Mouse (Mus musculus) lung, postnatal 14 days (tissue): Measurements from ENCODE around the gene Spint2.

Experiments
- DNase-seq: peaks from one replicate; pipeline ENCODE4 v3.0.0; 2021

Spint2 gene

DNA sequence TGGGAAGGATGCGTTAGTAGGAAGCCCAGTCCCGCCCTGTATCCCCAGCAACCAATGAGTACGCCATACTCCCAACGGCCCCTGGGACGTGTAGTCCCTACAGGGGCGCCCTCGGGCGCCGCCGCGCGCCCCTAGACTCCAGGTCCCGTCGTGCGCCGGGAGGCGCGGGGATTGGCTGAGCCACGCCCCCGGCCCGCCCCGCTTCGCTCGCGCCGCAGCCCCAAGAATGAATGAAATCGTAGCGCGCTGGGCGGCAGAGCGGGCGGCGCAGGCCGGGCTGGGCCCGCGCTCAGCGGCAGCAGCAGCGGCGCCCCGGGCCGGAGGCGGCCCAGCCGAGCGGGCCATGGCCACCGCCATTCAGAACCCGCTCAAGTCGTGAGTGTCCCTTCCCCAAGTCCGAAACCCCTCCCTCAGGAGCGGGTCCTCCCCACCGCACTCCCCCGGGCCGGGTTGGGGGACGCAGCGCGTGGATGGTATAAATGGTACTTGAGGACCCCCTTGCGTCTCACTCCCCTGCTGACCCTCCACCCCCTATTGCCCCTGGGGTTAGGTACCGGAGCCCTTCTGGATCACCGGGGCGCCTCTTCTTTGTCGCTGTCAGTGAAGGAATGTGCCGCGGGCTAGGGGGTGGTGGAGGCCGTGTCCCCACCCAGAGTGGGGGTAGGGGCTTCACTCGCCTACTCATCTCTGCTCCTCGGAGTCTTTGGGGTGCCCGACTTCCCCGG, 22.2 kb upstream of the Spint2 start, which contains the start of gene Dpf1:
TSS of gene Dpf1 (plus strand) at position 214 of the 725 bp plus-strand sequence.
- DNase-seq, result peak; percentile 78

DNA sequence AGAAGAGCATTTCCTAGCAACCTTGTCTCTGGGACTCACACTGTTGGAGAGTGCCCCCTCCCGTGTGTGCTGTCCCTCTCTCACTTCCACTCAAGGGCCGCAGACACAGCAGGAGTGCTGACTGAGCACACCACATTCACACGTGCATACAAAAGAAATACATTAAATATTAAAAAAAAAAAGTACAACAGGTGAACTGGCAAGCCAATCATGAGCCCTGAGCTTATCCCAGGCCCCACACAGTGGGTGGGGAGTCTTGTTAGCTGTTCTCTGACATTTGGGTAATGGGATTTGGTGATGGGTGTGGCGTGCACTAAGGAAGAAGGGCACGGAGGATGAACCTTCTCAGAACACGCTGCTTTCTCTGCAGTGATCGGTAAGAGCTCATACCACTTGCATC, 20.9 kb upstream of the Spint2 start:
- no peak for DNase-seq

- DNase-seq, result peak; percentile 83
Measured at GRCm38 (mm10) chr7:29301127-29301566, 19.4 kb upstream of the Spint2 start.

GRCm38 (mm10) chr7:29296998-29297397, 15.3 kb upstream of the Spint2 start:
- DNase-seq, result peak; percentile 78

DNA sequence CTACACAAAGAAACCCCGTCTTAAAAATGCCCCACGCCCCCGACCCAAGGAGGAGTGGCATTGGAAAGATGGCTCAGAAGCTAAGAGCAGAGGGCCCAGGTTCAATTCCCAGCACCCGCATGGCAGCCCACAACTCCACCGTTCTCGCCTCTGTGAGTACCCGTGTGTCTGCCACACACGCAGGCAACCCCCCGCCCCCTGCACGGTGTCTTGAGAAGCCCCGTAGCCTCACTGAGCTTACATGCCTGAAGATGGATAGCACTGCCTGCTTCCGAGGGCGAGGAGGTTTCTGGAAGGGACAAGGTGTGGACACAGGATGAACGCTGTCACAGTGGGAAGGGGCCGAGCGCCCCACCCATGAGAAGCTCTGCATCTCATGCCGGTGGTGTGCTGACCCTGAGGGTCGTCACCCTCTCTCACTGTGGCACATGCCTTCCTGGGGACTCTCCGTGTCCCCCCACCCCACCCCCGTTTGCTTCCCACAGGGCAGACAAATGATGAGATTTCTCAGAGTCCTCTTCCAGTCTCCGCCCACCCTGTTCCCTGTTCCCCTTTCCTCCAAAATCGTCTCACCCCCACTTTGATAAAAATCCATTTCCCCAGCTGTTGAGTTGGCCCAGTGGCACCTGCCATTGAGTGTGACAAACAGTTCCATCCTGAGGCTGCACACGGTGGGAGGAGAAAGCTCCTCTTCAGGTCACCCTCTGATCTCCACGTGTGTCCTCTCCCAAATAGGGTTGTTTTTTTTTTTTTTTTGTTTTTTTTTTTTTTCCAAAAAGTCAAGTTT, 14.3 kb upstream of the Spint2 start:
- no peak for DNase-seq

- DNase-seq, result no peak
Measured at GRCm38 (mm10) chr7:29294111-29294761, 12.5 kb upstream of the Spint2 start.

- peak; percentile 71 for DNase-seq
Measured at GRCm38 (mm10) chr7:29293131-29294065, 11.7 kb upstream of the Spint2 start.

DNA sequence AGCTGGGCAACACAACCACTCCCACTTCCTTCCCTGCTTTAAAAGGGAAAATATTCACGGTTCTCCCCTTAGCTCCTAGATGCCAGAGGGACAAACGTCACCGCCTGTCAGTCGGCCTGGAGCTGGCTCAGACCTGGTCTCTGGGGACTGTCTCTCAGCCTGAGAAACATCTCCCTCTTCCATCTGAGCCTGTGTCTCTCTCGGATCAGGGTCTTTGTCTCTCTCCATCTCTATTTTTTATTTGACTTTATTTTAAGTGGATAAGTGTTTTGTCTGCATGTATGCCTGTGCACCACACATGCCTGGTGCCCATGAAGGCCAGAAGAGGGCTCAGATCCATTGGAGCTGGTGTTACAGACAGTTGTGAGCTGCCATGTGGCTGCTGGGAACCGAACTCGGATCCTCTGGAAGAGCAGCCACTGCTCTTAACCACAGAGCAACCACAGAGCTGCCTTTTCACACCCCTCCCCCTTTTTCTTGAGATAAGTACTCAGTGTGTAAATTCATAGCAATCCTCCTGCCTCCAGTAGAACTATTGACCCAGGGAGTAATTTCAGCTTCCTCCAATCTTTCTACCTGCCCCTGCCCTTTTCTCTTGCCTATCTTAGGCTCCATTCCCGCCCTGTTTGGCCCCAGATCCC, 10.9 kb upstream of the Spint2 start:
- DNase-seq, result no peak

- DNase-seq, result no peak
Measured at GRCm38 (mm10) chr7:29291616-29292457, 10.1 kb upstream of the Spint2 start.

DNA sequence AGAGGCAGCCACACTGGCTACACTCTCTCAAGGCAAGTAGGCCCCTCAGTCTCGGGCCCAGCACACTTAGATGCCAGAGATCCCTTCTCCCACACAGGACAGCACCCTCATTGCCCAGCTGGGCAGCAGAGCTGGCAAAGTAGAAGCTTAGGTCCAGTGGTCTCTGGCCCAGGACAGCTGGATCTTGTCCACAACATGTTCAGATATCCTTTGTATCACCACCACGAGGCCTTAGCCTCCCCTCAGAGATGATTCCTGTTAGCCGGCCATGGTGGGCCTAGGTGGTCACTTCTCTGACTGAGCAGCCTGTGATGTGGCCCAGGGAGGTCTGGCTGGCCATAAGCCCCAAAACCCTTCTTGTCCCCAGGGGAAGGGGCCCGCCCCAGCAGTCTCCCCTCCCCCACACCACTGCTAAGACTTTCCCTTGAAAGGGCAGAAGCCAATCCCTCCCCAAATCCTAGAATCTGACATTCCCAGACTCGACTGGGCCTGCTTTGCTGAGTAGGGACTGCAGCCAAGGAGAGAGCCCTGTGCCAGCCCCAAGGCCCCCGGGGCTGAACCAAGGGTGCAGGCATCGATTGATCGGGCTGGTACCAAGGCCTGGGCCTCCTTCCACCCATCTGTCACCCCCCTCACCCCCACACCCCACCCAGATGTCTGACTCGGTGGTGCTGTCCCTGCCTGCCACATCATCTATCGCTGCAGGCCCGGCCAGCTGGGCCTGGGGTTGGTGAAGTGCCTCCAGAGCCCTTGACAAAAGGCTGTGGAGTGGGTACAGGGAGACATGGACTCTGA, 9.2 kb upstream of the Spint2 start:
- peak; percentile 42 for DNase-seq

- peak; percentile 79 for DNase-seq
Measured at GRCm38 (mm10) chr7:29289856-29290255, 8.1 kb upstream of the Spint2 start.

GRCm38 (mm10) chr7:29288942-29289638, 7.4 kb upstream of the Spint2 start, which contains the start of gene Ppp1r14a:
TSS of gene Ppp1r14a (plus strand) at chr7:29289308.
- peak; percentile 89 for DNase-seq

- no peak for DNase-seq
Measured at GRCm38 (mm10) chr7:29288079-29288478, 6.4 kb upstream of the Spint2 start.

DNA sequence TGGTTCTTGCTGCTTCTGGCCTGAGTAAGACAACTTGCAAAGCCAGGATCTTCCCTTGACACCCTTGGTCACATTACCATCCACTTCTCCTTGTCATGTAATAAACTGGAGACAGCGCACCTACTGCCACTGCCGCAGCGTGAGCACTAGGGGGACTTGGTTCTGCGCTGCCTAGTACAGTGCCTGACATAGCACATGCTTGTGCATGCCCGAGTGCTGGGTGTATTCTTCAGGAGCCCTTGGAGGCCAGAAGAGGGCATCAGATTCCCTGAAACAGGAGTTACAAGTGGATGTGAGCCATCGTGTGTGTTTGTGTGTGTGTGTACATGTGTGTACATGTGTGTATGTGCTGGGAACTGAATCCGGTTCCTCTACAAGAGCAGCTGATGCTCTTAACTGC, 5.8 kb upstream of the Spint2 start:
- no peak for DNase-seq

GRCm38 (mm10) chr7:29284523-29284922, 2.8 kb upstream of the Spint2 start:
- DNase-seq, result no peak

- no peak for DNase-seq
Measured at GRCm38 (mm10) chr7:29283876-29284275, 2.2 kb upstream of the Spint2 start.

DNA sequence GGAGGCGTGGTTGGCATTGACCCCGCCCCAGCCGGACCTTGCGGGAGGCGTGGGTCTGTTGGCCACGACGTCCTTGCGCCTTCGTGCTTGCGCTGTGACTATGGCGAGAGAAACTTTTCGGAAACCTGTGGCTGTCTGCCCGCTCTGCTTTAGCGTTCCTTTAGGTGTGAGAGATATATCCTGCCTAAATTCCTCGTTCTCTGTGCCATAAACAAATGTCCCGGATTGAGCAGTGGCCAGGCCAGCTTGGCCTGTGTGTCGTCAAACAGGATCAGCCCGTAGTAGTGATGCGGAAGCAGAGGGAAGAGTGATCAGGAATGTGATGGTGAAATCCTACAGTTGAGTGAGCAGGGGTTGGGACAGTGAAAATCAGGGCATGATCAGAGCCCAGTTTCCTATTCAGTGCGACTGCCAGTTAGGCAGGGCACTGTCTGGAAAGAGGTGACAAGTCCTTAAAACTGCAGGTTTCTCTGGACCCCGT, 402 bp upstream of the Spint2 start:
- DNase-seq, result no peak

- DNase-seq, result no peak
Measured at GRCm38 (mm10) chr7:29280801-29281200, 911 bp downstream of the Spint2 start.

DNA sequence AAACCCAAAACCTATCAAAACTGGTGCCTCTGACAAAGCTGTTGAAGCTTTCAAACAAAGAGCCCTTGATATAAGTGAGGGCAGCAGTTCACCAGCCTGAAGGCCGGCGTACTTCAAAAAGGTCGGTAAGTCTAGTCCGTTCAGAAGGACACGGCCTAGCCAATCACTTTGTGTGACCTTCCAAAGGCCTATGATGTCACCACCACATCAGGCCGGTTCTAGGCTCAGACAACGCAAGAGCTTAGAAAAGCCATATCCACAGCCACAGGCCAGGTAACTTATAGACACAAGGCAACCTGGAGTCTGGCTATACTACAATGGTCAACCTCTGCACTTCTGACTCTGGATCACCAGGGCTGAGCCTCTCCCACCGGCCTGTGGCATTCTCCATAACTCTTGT, 1.8 kb downstream of the Spint2 start:
- no peak for DNase-seq
